Mouse (Mus musculus): ENCODE measurements at regions not wholly inside any gene's neighbourhood (a gene's known extent, or its start where the extent isn't known, plus 50 kb on each side); places are given as distances from the start of the nearest gene placed in this dataset.
A peak's percentile ranks its signal among the peaks of the same experiment; 100 is the strongest.

DNA sequence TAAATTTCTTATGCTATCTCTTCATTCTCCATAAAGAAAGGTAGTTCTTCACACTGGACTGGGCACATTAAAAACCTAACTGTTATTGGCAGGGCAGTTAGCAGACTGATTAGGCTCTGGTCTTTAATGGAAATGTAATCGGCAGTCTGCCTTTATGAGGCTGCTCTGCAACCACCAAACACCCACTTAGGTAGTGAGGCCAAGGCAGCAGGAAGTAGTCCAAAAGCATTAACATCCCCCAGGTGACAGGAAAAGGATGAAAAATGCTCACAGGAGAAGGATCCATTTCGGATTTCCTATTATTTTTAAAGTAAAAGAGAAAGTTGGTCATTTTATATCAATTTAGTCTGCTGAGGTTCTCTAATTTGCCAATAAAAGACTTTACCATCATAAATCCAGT lies 528.9 kb upstream of the Dppa4 start:
- no peak for DNase-seq (ENCODE audit: low spot score)

DNA sequence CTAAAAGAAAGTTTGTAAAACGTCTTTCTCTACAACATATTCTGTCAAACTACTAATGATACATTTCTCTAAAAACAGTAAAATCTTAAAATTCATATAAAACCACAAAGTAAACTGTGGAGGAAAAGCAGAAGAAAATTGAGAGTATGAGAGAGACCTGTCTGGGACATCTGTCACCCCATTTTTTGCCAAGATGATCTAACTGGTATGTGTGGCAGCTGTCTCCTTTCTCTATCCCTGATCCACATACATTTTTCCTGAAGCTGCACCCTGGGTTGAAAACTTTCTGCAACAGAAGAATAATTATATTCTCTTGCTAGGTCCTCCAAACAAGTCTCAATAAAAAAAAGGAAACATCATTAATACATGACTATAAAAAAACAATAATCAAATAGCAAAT lies 525.2 kb upstream of the Dppa4 start:
- no peak for DNase-seq (ENCODE audit: low spot score)

DNA sequence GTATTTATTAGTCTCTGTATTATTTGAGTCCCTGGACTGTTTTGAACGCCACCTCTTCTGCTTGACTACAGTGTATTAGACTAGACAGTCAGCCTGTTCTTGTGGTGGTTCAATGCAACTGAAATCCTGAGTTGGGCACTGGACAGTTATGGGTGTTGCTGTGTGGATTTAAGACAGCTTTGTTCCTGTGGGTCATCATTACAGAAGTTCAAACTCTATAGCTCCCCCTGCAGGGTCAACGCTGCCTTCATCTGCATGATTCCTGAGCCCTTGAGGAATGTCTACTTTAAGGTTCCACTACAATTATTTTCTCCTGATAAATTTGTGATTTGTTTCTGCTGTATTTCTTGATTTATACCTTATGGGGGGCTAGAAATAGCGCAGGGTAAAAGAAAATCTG lies 517.8 kb upstream of the Dppa4 start:
- DNase-seq (ENCODE audit: low spot score): peak; percentile 60

DNA sequence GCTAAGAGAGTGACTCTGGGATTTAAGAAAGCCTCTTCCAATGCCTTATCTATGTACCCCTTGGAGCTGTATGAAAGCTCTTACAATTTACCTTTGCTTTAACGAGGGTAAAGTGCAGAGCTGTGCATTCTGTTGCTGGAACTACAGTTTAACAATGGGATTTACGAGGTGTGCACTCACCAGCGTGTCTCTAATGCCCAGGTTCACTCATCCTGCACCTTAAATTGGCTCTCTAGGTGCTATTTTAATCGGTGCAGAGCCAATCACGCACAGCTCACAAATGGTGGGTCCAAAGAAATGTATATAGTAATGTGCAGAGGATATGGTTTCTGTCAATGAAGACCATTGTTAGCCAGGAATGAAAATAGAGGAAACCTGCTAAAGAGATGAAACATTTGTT lies 495.0 kb upstream of the Dppa4 start:
- no peak for DNase-seq (ENCODE audit: low spot score)

DNA sequence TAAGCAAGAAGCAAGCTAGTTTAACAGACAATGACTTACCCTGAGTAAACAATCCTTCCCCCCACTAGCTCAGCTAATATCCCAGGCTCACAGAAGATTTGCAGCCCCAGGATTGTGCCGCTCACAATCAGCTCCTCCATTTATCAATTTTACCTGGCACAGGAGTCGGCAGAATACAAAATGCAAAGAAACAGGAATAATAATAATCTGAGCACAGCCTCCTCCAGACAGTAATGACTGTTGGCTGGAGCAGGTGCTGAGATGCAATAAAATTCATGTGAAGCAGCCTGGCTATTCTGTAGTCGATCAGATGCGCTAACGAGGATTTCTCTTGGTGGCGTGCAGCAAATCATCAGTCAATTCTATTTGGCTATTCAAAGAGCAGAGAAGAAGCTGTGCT lies 492.9 kb upstream of the Dppa4 start:
- no peak for DNase-seq (ENCODE audit: low spot score)

DNA sequence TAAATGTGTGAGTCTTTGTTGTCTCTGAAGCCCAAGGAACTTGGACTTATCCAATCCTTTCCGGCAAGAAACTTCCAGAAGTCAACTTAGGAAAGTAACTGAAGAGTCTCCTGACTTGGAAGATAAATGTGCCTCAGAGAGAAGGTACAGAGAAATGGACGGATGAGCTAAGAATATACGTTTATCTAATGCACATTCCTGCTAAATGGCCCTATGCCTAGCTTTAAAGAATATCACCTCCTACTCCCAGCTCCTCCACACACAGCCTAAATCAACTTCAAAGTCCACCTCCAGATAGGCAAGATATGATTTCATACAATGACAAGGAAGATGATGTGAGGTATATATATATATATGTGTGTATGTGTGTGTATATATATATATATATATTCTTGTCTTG lies 492.1 kb upstream of the Dppa4 start:
- DNase-seq (ENCODE audit: low spot score): no peak

DNA sequence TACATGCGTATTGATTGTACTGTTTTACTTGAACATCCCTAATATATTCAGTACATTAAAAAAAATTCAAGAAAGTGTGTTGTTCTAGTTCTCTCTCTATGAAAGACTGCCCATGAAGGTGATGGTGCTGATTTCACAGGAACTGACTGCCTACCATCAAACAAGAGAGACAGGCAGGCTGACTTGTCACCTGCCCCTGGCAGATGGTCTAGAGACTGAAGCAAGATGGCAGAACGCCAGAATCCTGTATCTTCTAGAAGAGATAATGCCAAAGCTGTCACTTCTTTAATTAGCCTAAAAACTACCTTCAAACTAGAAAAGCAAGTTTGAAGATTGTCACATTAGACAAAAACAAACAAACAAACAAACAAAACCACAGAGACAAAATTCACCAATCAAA lies 484.7 kb upstream of the Dppa4 start:
- DNase-seq (ENCODE audit: low spot score): no peak

DNA sequence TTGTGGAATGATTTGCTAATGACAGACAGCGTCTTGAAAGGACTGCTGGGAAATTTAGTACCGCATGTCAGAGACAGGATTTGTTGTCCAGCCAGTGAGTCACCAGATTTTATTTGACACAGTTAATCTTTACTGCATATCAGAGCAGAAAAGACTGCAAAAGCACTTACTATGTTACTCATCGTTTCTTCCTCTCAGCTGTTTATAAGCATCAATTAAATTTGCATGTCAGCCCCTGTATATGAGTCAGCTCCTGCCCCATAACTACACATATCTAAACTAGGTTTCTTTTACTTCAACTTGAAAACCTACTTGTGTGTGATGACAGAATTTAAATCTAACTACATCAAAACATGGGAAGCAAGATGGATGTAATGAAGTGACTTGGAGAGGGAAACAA lies 440.4 kb upstream of the Dppa4 start:
- no peak for DNase-seq (ENCODE audit: low spot score)

DNA sequence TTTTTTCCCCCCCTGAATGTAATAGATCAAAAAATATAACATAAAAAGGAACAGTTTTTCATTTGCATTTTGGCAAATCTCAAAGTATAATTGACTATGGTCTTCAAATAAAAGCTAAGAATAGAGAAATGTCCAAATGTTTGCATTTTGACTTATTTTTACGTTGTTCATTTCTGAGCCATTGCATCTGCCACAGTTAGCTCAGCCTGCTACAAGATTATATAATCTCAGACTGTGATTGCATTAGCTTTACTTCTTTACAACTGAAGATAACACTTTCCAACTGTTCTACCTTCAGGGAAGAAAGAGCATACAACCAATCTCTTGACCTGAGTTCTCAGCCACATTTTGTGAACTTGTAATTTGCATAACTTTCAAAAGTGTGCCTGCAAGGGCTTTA lies 431.9 kb upstream of the Dppa4 start:
- no peak for DNase-seq (ENCODE audit: low spot score)

DNA sequence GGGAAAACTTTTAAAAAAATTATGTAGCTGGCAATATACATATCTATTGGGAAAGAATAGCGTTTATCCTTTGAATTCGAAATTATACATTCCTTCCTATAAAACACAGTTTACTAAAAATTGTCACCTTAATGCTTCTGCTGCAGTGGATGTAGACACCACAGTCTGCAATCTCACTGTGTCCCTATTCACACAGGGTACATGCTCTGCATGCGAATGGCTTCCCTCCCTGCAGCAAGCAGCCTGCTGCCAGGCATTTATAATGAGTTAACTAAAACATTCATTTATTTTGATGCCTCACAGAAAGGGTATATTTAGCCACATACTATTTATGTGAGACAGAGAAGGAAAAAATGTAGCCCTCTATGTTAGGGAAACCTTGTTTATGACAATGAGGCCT lies 423.7 kb upstream of the Dppa4 start:
- no peak for DNase-seq (ENCODE audit: low spot score)

DNA sequence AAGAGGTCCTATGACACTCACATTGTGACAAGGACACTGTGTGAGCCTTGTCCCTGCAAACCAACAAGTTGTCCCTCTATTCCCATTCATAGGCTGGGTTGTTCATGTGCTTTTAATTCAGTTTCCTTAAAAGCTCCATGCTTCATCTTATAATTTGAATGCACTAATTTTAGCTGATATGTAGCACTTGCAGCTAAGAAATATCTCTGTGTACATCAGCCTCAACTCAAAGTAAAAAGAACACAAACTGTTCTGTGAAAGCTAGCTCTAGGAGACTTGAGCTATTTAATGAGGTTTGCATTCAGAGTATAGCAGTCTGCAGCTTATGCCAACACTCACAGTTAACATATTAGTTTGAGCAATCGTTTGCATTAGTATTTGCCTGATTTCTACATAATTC lies 408.3 kb upstream of the Dppa4 start:
- no peak for DNase-seq (ENCODE audit: low spot score)

DNA sequence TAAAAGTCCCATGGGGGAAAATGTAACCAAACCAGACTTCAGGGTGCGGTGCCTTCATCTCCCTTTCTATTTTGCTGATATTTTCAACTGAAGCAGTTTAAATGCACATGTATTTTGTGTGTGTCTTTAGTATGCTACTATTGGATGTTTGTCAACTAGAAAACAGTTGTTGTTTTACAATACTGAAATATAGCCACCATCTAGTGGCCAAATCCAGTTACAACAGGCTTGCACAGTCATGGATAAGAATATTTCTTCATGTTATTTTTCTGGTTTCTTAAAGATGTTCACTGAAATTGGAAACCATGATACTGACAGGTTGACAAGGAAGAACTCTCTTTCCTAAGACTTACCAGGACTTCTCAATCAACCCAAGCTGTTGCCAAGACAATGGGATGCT lies 400.1 kb upstream of the Dppa4 start:
- no peak for DNase-seq (ENCODE audit: low spot score)

DNA sequence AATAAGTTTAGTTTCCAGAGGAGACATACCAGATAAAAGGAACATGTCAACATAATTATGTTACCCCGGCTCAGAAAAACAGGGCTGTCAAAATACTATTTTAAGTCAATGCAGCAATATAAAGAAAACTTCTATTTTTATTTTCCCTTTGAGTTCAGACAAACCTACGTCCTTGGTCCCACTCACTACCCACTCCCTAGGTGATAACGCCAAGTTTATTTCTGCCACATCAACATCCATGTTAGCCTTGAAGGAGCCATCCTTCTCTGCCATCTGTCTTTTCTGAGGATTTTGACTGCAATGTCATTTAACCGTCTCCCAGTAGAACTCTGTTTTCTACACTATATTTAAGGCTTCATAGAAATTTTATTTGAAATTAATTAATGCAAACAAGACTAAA lies 396.5 kb upstream of the Dppa4 start:
- DNase-seq (ENCODE audit: low spot score): no peak

DNA sequence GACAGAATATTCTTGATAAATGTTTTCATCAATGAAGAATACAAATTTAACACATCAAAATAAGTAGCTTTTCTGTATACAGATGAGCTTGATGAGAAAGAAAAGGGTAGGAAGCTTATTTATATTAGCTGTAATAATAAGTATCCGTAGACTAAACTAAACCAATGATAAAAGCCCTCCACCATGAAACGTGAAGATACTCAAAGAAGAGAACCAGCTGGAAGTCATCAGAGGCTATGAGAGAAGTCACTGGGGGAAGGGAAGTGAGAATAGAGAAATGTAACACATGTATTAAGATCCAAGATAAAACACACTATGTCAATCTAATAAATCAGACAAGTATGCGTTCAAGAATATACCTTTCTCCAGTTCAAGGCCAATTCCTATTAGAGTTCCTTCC lies 382.7 kb upstream of the Dppa4 start:
- peak; percentile 21 for DNase-seq (ENCODE audit: low spot score)

DNA sequence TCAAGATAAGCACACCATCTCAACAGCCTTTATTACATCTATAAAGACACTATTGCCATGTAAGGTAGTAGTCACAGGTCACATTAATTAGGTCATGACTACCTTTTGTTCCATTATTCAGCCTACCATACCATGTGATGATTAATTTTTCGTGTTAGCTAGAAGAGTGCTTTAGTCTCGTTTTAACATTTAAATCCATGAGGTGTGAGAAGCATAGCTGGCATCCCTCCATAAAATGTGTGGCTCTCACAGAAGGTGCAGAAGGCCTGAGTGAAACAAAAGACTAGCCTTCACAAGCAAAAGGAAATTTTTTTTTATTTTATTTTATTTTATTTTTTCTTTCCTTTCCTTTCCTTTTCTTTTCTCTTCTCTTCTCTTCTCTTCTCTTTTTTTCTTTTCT lies 345.5 kb upstream of the Dppa4 start:
- DNase-seq (ENCODE audit: low spot score): no peak
